Mouse (Mus musculus) adrenal gland, postnatal 25 days (tissue): Measurements from ENCODE around the gene Ptk6. TPM values are rescaled to one million over a fixed set of nuclear protein-coding genes. Genes with fewer than 3 reads are reported as not detected.
A peak's percentile ranks its signal among the peaks of the same experiment; 100 is the strongest.
"Not testable (repeated sequence)": the region's sequence is repeated elsewhere in the genome, so short reads cannot be mapped to it uniquely, and the experiment has no call there.

Source experiments
- DNase-seq: peaks from one replicate; pipeline ENCODE4 v3.0.0; 2021; ENCODE audit warnings: mixed read lengths
- total RNA-seq: library from RNA; stranded (reverse); gene quantifications from 2 replicates; pipeline ENCODE4 v1.2.3, GENCODE M21; 2021

Ptk6 gene
- total RNA-seq, 1 experiment from 2014 or later = not detected

DNA sequence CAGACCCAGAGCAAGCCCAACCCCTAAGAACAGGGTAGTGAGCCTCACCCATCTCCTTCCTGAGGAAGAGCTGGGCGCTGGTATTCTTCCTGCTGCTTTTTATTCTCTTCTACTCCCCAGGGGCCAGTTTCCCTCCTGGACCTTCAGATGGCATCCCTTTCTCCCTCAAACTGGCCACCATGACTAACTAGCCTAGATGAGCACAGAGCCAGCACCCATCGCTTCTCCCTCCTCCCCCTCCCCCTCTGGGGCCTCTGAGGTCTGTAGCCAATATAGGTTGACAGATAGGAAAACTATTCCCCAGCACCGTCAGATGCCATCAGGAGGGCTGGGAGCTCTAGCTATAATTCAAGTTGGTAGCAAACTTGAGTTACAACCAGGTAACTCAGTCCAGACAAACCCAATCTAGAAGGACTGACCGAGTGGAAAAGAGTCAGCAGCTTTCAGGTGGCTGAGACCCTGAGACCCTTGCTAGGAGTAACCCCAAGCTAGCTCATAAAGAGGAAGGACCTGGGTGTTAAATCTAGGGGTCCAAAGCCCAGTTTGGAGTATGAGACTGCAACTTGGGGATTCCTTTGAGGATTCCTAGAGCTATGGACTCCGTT lies 16.4 kb upstream of the Ptk6 start:
- no peak for DNase-seq

DNA sequence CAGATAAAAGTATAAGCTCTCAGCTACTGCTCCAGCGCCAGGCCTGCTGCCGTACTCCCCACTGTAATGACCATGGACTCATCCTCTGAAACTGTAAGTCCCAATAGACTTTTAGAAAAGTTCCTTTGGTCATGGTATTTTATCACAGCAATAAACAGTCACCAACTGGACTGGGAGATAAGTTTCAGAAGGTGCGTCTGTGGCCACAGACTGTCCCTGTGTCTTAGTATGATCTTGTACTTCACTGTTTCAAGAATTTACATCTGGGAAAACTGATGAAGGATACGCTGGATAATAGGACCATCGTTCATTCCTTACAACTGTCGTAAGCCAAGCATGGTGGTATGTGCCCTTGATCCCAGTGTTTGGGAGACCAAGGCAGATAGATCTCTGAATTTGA lies 13.4 kb upstream of the Ptk6 start:
- DNase-seq = no peak

- DNase-seq = peak; percentile 48
Measured at GRCm38 (mm10) chr2:181213021-181213445, 10.4 kb upstream of the Ptk6 start, which contains the start of gene Srms. Srms (minus strand) TSS chr2:181213185.

DNA sequence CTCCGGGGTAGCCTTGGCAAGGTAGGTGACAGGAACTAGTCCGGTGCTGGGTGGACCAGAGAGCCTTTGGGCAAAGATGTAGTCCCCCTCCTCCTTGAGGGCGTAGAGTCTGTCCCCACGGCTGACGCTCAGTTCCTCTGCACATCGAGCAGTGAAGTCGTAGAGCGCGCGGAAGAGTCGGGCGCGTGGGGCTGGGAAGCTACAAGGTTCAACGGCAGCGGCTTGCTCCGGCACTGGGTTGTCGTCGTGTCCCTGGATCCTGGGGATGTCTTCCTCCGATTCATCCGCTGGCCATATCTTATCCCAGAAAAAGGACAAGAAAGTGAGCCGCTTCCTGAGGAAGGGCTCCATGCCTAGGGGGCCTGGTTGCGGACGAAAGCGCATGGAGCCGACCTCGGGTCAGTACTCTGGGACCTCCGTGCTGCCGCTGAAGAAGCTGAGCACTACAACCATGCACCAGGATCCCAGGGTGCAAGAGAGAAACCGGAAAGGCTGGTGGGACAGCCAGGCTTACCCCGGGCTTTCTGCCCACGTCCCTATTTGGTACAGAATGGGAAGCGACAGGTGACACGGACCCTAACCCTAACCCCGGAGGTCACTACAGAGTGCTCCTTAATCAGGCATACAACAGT lies 9.9 kb upstream of the Ptk6 start:
- DNase-seq = peak; percentile 14

GRCm38 (mm10) chr2:181206118-181206517 lies 3.5 kb upstream of the Ptk6 start:
- no peak for DNase-seq

DNA sequence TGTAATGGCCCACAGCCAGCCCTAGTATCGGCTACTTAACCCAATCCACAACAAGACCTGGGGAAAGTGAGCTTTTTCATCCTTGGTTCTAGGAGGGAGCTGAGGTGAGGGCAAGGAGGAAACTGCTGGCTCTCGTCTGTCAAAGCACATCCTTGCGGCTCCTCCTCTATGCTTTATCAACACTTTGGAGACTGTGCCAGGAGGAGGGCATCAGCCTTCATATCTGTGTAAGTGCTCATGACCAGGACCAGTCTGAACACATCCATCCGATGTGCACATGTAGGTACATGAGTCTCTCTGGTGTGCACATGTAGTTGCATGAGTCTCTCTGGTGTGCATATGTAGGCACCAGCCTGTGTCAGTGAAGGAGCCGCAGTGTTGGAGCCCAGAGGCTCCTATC lies 3.1 kb upstream of the Ptk6 start:
- DNase-seq = no peak

DNA sequence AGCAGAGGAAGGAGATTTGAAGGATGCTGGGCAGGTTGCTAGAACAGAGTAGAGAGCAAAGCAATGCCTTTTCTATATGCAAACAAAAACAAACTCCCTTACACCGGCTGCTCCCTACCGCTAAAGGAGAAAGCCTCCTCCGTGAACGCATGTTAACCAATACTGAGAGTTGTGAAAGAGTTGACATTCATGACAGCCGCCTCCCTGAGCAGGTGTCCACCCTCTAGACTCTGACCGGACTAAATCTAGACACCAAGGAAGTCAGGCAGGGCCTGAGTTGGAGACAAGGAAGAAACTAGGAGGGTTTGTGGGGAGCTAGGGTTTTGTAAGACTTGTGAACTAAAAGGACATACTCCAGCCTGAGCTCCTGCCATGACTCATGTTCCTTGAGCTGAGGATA lies 297 bp upstream of the Ptk6 start:
- no peak for DNase-seq

GRCm38 (mm10) chr2:181201606-181202005 lies 983 bp downstream of the Ptk6 start:
- DNase-seq = no peak

DNA sequence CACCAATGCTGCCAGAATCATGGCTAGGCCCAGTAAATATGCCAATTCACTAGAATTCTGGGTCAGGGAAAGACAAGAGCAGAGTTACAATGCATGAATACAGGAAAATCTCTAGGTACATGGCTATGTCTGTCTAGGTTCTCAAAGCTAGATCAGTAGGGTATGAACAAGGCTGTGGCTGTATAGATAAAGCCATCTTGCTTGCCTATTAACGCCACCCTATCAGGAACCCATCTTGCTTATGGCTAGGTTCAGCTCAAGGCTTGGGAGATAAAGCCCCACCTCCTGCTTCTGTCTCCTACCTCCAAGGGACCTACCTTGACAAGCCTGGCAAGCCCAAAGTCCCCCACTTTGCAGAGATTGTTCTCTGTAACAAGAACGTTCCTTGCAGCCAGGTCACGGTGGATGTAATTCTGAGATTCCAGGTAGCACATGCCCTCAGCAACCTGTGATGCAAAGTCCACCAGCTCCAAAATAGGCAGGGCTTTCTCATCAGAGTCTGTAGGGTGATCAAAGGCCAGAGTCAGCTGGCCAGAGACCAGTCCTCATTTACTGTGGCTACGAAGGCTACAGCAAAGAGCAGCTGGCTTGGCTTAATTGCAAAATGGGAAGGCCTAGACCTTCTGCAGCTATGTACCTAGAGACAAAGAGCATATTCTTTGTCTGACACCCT lies 5.8 kb downstream of the Ptk6 start:
- no peak for DNase-seq

DNA sequence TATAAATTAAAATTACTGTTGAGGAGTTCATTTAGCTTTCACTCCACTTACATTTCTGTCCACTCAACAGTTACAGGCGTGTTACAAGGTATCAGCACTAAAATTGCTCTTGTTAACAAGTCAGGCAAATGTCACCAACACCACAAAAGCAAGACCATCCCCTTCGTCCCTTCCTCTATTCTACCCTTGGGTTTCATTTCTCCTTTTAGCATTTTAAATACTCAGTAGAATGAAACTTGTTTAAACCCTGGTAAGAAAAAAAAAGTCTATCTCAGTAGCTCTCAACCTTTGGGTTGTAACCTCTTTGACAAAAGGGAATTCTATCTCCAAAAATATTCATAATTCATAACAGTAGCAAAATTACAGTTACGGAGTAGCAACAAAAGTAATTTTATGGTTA lies 9.5 kb downstream of the Ptk6 start:
- no peak for DNase-seq

DNA sequence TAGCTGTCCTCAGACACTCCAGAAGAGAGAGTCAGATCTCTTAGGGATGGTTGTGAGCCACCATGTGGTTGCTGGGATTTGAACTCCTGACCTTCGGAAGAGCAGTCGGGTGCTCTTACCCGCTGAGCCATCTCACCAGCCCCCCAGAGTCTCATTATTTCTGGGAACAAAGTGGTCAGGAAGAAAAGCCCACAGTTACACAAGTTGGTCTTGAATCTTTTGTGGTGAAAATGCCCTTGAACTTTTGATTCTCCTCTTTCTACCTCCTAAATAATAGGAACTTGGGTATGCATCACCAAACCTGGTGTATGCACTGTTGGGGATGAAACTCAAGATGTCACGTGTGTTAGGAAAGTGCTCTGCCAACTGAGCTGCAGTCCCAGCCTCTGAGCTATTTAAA lies 10.7 kb downstream of the Ptk6 start:
- DNase-seq = no peak

DNA sequence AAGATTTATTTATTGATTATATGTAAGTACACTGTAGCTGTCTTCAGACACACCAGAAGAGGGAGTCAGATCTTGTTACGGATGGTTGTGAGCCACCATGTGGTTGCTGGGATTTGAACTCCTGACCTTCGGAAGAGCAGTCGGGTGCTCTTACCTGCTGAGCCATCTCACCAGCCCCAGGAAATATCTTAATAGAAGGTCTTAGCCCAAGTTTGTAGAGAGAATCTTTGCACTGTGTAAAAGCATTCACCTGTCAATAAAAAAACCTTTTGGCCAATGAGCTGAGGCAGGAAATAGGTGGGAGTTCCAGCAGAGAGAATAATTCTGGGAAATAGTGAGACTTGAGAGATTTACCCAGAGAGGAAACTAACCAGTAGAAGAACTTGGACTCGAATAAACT lies 11.2 kb downstream of the Ptk6 start:
- DNase-seq = not testable (repeated sequence)

DNA sequence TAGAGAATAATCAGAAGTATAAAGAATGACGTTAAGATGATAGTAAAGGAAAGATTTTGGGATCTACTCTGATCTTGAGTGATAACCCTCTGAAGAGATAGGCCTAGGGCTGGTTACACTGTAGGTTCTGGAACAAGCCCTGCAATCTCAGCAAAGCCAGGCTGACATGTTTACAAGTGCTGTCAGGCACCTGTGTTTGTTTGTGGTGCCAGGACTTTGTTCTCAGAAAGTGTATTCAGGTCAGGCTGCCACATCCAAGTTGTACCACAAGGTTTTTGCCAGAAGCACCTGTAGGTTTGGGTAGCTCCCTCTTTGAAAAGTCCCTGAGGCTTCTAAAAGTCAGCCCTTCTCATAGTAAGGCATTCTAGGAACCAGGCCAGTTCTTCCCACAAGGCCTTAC lies 13.3 kb downstream of the Ptk6 start:
- DNase-seq = no peak

DNA sequence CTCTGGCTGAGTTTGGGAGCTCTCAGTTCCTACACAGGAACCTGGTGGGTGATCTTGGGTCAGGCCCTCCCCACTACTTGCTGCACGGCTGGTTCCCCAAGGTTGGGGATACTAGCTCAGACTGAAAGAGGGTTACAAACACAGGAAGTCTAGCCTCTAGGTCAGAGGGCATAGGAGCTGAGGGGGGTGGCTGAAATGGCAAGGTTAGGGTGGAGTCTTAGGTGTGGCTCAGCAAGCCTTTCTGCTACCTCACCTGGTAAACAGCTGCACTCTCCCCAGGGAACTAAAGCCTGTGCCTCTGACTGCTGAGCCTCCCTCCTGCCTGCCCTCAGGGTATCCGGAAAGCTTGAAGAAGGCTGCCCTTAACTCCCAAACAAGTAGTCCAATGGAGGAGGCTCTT lies 13.9 kb downstream of the Ptk6 start:
- DNase-seq = no peak

- DNase-seq = peak; percentile 92
Measured at GRCm38 (mm10) chr2:181187121-181188000, 15.2 kb downstream of the Ptk6 start, which contains the start of gene Ppdpf. Ppdpf (plus strand) TSS chr2:181187247.

- peak; percentile 81 for DNase-seq
Measured at GRCm38 (mm10) chr2:181186635-181187034, 16.0 kb downstream of the Ptk6 start.

DNA sequence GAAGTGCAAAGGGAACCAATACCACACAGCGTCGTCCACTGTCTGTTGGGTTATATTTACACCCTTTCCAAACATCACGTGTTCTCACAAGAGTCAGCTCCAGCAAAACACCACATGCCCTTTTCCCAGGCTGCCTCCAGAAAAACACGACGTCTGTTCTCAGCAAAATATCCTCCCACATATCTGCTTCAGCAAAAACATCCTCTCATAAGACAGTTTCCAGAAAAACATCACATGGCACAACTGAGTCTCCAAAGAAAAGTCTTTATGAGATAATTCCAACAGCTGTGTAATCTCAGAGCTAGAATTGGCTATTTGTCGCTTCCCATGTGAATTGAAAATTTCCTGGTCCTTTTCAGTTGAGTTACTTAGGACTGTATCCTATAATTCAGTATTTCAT lies 21.7 kb downstream of the Ptk6 start:
- DNase-seq = no peak

- DNase-seq = no peak
Measured at GRCm38 (mm10) chr2:181178471-181178870, 24.1 kb downstream of the Ptk6 start.

DNA sequence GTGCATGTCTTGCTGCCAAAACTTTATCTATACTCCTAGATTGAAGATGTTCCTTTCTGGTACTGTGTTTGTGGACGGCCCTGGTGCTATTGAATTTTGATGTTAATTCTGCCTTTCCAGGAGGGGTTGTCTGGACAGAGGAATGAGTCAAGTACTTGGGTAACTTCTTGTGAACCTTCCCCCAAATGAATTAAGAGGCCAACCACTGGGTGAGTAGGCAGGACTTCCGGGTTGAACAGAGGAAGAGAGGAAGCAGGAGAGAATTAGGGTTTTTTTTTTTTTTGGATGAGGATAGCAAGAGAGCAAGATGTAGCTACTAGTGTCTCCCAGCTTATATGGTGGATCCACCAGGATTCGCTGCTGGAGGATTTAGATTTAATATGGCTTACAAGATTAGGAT lies 24.6 kb downstream of the Ptk6 start:
- DNase-seq = no peak

DNA sequence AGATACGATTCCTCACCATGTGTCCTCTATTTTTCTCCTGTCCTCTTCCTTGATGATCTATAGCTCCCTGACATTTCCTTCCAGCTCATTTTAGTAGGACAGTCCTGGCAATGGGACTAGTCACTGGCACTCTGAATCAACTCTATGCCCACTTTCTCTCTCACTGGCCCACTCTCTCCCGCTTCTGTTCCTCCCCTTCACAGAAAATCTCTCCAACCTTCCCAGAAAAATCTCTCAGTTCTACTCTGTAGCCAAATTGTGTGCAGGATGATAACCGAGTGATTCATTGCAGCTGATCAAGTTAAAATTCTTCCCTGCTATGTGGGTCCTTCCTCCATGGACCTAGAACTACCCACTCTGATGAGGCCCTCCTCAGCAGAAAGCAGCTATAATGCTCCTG lies 27.9 kb downstream of the Ptk6 start:
- DNase-seq = no peak

GRCm38 (mm10) chr2:181166469-181166868 lies 36.1 kb downstream of the Ptk6 start:
- DNase-seq = no peak

DNA sequence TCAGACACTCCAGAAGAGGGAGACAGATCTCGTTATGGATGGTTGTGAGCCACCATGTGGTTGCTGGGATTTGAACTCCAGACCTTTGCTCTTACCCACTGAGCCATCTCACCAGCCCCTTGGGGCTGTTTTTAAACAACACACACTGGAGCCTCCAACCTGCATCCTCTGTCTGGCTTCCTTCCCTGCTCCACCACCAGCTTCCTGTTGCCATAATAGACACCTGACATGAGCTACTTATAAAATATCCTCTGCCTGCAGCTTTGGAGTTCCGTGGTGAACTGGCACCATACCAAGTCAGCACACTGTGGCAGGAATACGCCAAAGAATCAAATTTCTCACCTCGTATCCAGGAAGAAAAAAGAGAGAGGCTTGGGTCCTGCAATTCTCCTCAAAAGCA lies 41.8 kb downstream of the Ptk6 start:
- no peak for DNase-seq

GRCm38 (mm10) chr2:181159771-181160170 lies 42.8 kb downstream of the Ptk6 start:
- DNase-seq = no peak
